Mouse (Mus musculus): ENCODE results near the gene Cyp2d26. TPM values are rescaled to one million over a fixed set of nuclear protein-coding genes. Genes with fewer than 3 reads are reported as not detected.

The Cyp2d26 gene
- total RNA-seq (2023) = 1.4 TPM

GRCm38 (mm10) chr15:82794277-82794676 is at the start of gene Cyp2d26:
TSS of gene Cyp2d26 (minus strand) at chr15:82794294.

GRCm38 (mm10) chr15:82763631-82764420 is 30.3 kb downstream of the Cyp2d26 start, which contains the start of gene Cyp2d40:
TSS of gene Cyp2d40 (minus strand) at chr15:82764183.

Other genes starting within 250 kb of the Cyp2d26 start
- not detected for gene Cyp2d12, start 239.2 kb downstream of the Cyp2d26 start, total RNA-seq (2023)
- gene Cyp2d34, start 173.3 kb downstream of the Cyp2d26 start, total RNA-seq (2023) = not detected
- not detected for gene Cyp2d40, start 30.1 kb downstream of the Cyp2d26 start, total RNA-seq (2023)
- gene Tcf20, start 193.6 kb upstream of the Cyp2d26 start, total RNA-seq (2023) = 218 TPM
- gene Nfam1, start 239.0 kb upstream of the Cyp2d26 start, total RNA-seq (2023) = 6.5 TPM